Mouse (Mus musculus) gastrocnemius, postnatal 36 days (tissue): Measurements from ENCODE around the gene Psmc5. TPM values are rescaled to one million over a fixed set of nuclear protein-coding genes. Genes with fewer than 3 reads are reported as not detected.

Experiments
- DNase-seq, 2 experiments: peaks; one replicate each; pipeline ENCODE4 v3.0.0; 2022
- intact Hi-C: fragments of 180-260 bp; cut with DNase I; formaldehyde crosslinking; loops from one replicate; pipeline ENCODE4 v1.15.1; 2025
- total RNA-seq, 2 experiments: library from RNA; stranded (reverse); gene quantifications; 2 replicates each; pipeline ENCODE4 v1.2.3; 2021

Psmc5 gene
- total RNA-seq, 2 experiments from 2014 or later = 122 to 134 TPM

DNA sequence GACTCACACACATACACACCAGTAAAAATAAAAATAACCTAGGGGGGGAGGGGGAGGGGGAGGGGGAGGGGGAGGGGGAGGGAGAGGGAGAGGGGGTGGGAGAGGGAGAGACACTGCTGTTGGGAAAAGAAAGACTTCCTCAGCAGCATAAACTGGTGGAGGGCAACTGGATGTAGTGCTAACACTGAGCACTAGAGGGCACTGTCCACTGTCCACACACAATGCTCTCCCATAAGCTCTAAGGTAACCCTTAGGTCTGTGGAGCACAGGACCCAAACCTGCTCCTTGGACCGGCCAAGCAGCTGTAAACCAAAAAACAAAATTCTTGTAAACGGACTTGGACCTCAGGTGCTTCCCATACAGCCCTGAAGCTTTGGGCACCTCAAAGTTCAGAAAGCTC is 46.7 kb downstream of the Psmc5 start:
- no peak for DNase-seq

DNA sequence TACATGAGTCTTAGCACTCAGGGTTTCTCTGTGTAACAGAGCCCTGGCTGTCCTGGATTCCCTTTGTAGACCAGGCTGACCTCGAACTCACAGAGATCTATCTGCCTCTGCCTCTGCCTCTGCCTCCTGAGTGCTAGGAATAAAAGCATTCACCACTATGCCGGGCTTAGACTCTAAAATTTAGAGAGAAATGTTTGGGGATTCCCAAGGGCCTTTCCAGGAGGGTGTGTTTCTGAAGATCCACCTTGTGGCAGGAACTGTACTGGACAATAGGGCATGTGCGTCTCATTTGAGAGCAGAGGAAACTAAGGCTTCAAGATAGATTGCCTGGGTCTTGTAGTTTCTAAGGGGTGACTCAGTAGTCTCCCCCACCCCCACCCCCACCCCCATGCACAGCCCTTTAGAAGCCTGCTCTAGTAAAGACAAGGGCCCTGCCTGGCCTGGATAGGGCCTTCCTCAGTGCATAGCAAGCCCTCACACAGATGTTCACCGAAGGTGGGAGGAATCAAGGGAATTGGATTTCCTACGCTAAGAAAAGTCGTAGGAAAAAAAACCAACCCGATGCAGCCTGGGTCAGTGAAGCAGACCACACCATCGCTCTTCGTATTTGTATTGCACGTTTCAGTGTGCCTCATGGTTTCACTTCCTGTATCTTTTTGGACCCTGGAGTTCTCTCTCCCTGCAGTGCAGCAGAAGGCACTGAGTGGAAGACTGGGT is 49.6 kb downstream of the Psmc5 start:
- intact Hi-C loops = no loop called here
- DNase-seq = no peak

More for the DNA sequence above, 46.7 kb downstream of the Psmc5 start:
- intact Hi-C loops = loop anchor here (2.0 kb wide), 2 partner anchors 64 to 90 kb away; no protein-coding TSS in a partner anchor

DNA sequence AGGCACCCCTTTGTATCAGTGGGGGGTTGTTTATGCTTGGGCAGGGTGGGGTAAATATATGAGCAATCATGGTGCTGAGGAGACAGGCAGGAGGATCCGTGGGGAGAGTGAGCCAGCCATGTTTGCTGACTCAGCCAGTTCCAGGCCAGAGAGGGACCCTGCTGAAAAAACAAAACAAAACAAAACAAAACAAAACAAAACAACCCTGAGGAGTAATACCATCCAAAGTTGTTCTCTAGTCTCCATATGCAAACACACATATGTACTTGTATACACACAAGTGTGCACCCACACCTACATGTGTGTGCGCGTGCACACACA is 50.1 kb downstream of the Psmc5 start:
- intact Hi-C loops = no loop called here
- DNase-seq = no peak

DNA sequence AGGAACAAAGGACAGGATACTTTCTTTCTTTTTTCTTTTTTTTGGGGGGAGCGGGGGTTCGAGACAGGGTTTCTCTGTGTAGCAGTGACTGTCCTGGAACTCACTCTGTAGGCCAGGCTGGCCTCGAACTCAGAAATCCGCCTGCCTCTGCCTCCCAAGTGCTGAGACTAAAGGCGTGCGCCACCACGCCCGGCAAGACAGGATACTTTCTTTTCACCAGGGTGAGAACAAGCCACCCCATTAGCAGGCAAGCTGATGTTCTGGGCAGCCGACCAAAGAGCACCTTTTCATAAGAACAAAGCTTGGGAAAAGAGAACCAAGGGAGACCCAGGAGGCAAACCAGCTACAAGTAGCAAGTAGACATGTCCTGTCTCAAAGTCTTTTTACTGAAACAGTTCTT is 50.8 kb downstream of the Psmc5 start:
- DNase-seq = no peak
- intact Hi-C loops = no loop called here

DNA sequence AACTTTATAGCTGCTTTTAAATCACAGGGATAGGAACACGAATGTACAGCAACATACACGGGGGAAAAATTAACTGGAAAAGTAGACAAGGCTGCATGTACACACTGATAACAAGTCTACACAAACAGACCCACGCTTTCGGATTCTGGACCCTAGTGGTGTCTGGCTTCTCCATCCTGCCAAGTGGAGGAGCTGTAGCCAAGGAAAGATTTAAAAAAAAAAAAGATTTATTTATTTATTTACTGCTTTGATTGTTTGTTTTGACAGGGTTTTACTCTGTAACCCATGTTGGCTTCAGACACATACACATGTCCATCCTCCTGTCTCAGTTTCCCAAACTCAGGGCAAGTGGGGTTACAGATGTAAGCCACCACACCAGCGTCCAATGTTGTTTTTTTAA is 51.5 kb downstream of the Psmc5 start:
- intact Hi-C loops = no loop called here
- DNase-seq = no peak

DNA sequence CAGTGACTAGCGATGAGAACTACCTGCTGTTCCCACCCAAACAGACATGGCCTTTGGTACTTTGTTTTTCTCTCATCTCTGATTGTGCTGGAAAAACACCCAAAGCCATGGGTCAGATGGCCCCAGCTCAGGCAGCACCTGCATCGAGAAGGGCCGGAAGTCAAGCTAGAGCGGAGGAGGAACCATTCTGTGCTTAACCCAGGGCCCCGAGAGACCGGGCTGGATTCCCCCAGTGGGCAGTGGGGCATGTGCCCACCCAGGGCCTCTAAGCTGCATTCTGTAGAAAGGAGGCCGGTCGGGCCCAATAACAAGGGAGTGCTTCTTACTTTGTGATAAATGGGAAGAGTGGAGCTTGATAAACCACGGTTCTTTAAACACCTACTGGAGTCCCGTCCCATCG is 52.2 kb downstream of the Psmc5 start:
- DNase-seq = no peak

GRCm38 (mm10) chr11:106310123-106310522 is 54.2 kb downstream of the Psmc5 start:
- intact Hi-C loops = no loop called here
- no peak for DNase-seq

More for the DNA sequence above, 52.2 kb downstream of the Psmc5 start:
- intact Hi-C loops = no loop called here

Other genes with a start within 250 kb of the Psmc5 start
- not detected for gene Kcnh6, start 248.0 kb upstream of the Psmc5 start, total RNA-seq
- gene Dcaf7, start 219.3 kb upstream of the Psmc5 start, total RNA-seq = 10 to 100 TPM; 23.9 to 25.6 TPM
- gene Taco1, start 190.1 kb upstream of the Psmc5 start, total RNA-seq = 10 to 100 TPM; 37.6 to 42.7 TPM
- 10 to 100 TPM; 20.6 to 20.8 TPM for gene Map3k3, start 171.5 kb upstream of the Psmc5 start, total RNA-seq
- gene Gm10840, start 95.3 kb upstream of the Psmc5 start, total RNA-seq = not detected
- gene Limd2, start 95.3 kb upstream of the Psmc5 start, total RNA-seq = 1 to 10 TPM; 1.5 to 3.6 TPM
- 10 to 100 TPM; 10.5 to 10.9 TPM for gene Strada, start 54.0 kb upstream of the Psmc5 start, total RNA-seq
- 10 to 100 TPM; 60.0 to 68.3 TPM for gene Ccdc47, start 39.8 kb upstream of the Psmc5 start, total RNA-seq
- 10 to 100 TPM; 19.1 to 22.2 TPM for gene Ddx42, start 39.2 kb upstream of the Psmc5 start, total RNA-seq
- 10 to 100 TPM; 15.7 to 22.3 TPM for gene Ftsj3, start 75 bp upstream of the Psmc5 start, total RNA-seq
- gene Smarcd2, start 16.8 kb downstream of the Psmc5 start, total RNA-seq = 10 to 100 TPM; 12.6 to 14.4 TPM
- gene Tcam1, start 20.5 kb downstream of the Psmc5 start, total RNA-seq = under 1 TPM; 0.08 to 0.12 TPM
- gene Gh, start 45.7 kb downstream of the Psmc5 start, total RNA-seq = not detected
- gene Cd79b, start 58.6 kb downstream of the Psmc5 start, total RNA-seq = under 1 TPM; 0.30 to 0.43 TPM
- 100 to 1,000 TPM; 381 to 407 TPM for gene Scn4a, start 97.1 kb downstream of the Psmc5 start, total RNA-seq
- gene Prr29, start 109.3 kb downstream of the Psmc5 start, total RNA-seq = 1 to 10 TPM; 5.7 to 7.1 TPM
- 1 to 10 TPM; 4.4 to 5.4 TPM for gene Icam2, start 131.9 kb downstream of the Psmc5 start, total RNA-seq
- gene Ern1, start 231.7 kb downstream of the Psmc5 start, total RNA-seq = 1 to 10 TPM; 5.2 to 8.1 TPM